Mouse (Mus musculus) heart, postnatal 0 days (tissue): ENCODE measurements around the gene Prkcq. TPM values are rescaled to one million over a fixed set of nuclear protein-coding genes. Genes with fewer than 3 reads are reported as not detected.

Experiments used
- ATAC-seq: fragments of 200-750 bp; cut with Nextera tagmentation; 2 replicates; pipeline ENCODE4 v1.8.0; 2017; ENCODE audit warnings: low read depth, moderate number of reproducible peaks, moderate library complexity; ENCODE audit not compliant: insufficient read depth
- DNase-seq: peaks from one replicate; pipeline ENCODE4 v3.0.0-alpha.2; 2016; ENCODE audit warnings: low spot score
- H3K27ac ChIP-seq: fragments of 300-500 bp; sonication (generic); 2 replicates; pipeline ENCODE4 v1.5.1; 2014; ENCODE audit warnings: low read depth, mild to moderate bottlenecking
- H3K27me3 ChIP-seq: fragments of 300-500 bp; sonication (generic); 2 replicates; pipeline ENCODE4 v1.6.1; 2014; ENCODE audit warnings: low read length, mixed read lengths; ENCODE audit not compliant: control insufficient read depth, insufficient read depth
- H3K36me3 ChIP-seq: fragments of 300-500 bp; sonication (generic); replicated peaks from 2 replicates; pipeline ENCODE4 v1.6.1; 2014; ENCODE audit warnings: low read length, mixed read lengths; ENCODE audit not compliant: control insufficient read depth, insufficient read depth
- H3K4me1 ChIP-seq: fragments of 300-500 bp; sonication (generic); 2 replicates; pipeline ENCODE4 v1.6.1; 2014; ENCODE audit warnings: antibody characterized with exemption; ENCODE audit not compliant: control insufficient read depth, insufficient read depth
- H3K4me2 ChIP-seq: fragments of 300-500 bp; sonication (generic); 2 replicates; pipeline ENCODE4 v1.6.1; 2014; ENCODE audit warnings: low read depth, mild to moderate bottlenecking, low read length, moderate library complexity
- H3K4me3 ChIP-seq: fragments of 300-500 bp; sonication (generic); 2 replicates; pipeline ENCODE4 v1.5.1; 2014; ENCODE audit warnings: low read depth, low read length
- H3K9ac ChIP-seq: fragments of 300-500 bp; sonication (generic); replicated peaks from 2 replicates; pipeline ENCODE4 v1.6.1; 2014; ENCODE audit warnings: low read depth, low read length, mixed read lengths
- H3K9me3 ChIP-seq: fragments of 300-500 bp; sonication (generic); replicated peaks from 2 replicates; pipeline ENCODE4 v1.6.1; 2016; ENCODE audit warnings: low read length; ENCODE audit not compliant: control insufficient read depth
- CTCF ChIP-seq: IDR thresholded peaks from 2 replicates; pipeline ENCODE4 v1.5.1; 2016; ENCODE audit warnings: antibody characterized with exemption, control low read depth, low read depth
- EP300 ChIP-seq: IDR thresholded peaks from 2 replicates; pipeline ENCODE4 v1.6.1; 2016; ENCODE audit warnings: antibody characterized with exemption, low read depth
- WGBS: fragments of 180-500 bp; shearing (Covaris S2); extraction: QIAGEN DNeasy Blood & Tissue Kit; methylation state at CpG from one replicate; pipeline ENCODE4 v1.1.7; 2014; 5-methylcytosine and 5-hydroxymethylcytosine counted together
- polyA plus RNA-seq: library from polyadenylated mRNA; unstranded; fragments of >200 nt; fragmentation: Nextera tagmentation; extraction: Ambion mirVana; gene quantifications from 2 replicates; pipeline ENCODE4 v1.2.1, GENCODE M21; 2015
- total RNA-seq: library from RNA; depleted of rRNA; stranded (reverse); fragments of >200 nt; gene quantifications from 2 replicates; pipeline ENCODE4 v1.2.3, GENCODE M21; 2014; ENCODE audit warnings: low replicate concordance

Prkcq gene
- total and polyA plus RNA-seq, 2 experiments from 2014 or later = 0.59 TPM; not detected in 1

DNA sequence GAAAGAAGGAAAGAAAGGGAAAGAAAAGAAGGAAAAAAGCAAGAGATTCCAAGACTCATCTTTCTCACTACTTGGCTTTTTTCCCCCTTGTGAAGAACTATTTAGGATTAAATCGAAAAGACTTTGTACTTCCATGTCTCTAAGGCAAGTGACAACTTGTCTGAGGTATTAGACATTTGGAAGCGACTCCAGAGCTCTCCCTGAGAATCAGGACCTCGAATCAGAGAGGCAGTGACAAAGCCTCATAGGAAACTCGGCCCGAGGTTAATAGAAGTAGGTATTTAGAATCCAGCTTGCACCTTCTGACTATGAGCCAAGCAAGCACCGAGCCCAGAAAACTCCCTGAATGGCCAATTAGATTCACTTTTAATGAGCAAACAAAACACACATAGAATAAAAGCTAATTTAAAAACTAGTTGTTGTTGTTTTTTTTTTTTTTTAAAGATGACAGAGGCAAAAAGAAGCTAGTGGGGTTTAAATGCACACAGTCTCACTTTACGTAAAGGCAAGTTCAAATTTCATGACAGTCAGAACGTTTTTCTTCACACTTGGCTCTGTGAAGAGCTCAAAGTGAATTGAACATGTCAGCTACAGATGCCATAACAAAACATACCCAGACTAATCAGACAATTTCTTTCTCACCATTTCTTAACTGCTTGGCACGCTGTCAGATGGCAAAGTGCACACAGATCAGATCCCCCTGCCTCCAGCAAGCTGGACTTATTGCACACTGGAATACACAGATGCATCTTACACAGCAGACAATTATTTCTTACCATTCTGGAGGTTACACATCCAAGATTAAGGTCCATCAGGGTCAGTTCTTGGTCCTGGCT is 119.9 kb downstream of the Prkcq start:
- Histone ChIP-seq H3K27ac (no peak overlapping the region), H3K4me2 (no peak overlapping the region), H3K36me3 (no peaks in the 10 kb centered on the region), H3K4me1 (no peaks in the 10 kb centered on the region), H3K27me3 (no peaks in the 10 kb centered on the region), H3K9me3 (no peaks in the 10 kb centered on the region), H3K9ac (no peak overlapping the region), H3K4me3 (no peak overlapping the region)
- no peak for ATAC-seq
- no peak for TF ChIP-seq EP300
- no peak for TF ChIP-seq CTCF
- DNase-seq = no peak
- 72% methylated on average over 9 of the region's 9 CpGs for WGBS

DNA sequence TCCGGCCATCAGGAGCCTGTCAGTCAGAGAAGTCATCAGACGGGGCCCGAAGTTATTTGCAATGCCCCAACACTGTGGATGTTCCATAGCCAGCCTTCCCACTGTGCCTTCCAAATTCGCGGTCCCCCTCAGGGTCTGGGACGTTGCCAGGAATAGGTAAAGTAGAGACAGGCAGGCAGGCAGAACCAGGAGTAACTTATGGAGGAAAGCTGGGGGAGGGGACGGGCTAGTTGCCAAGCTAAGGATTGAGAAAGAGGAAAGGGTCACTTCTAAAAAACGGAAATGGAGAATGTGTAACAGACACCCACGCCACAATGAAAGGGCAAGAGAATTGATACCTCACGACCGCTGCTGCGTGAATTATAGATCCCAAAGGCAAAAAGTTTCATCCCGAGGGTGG is 121.2 kb downstream of the Prkcq start:
- Histone ChIP-seq H3K4me3 (no peak overlapping the region), H3K9me3 (no peaks in the 10 kb centered on the region), H3K27me3 (no peaks in the 10 kb centered on the region), H3K4me1 (no peaks in the 10 kb centered on the region), H3K4me2 (no peak overlapping the region), H3K9ac (no peak overlapping the region), H3K27ac (no peak overlapping the region), H3K36me3 (no peaks in the 10 kb centered on the region)
- DNase-seq (no peak), ATAC-seq (no peak)
- 80% methylated on average over 13 of the region's 13 CpGs for WGBS
- TF ChIP-seq EP300 = no peak
- TF ChIP-seq CTCF = no peak

DNA sequence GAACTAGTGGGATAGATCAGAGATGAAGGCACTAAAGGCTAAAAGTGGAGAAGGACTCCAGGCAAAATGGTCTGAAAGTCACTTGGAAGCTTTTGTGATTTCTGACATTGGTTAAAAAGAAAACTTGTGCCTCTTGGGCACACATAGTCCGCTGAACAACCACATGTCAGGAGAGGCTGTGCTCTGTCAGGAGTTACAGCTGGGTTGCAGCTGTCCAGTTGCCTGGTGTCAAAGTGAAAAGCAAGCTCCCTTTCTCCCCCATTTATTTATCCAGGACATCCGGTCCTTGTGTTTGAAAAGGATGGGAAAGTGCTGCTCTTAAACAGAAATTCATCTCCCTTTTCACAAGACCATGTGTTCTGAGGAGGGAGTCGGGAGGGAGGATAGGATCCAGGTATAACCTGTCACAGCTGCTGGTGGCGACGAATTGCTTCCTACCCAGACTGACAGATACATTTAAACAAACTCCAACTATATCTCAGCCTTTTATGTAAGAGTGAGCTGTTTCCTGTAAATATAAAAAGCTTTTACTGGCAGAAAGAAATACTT is 122.8 kb downstream of the Prkcq start:
- TF ChIP-seq CTCF (no peak), EP300 (no peak)
- H3K4me1 ChIP-seq = no peaks in the 10 kb centered on the region
- ATAC-seq (no peak), DNase-seq (no peak)
- 58% methylated on average over 5 of the region's 5 CpGs for WGBS
- no peak overlapping the region for H3K4me2 ChIP-seq
- no peaks in the 10 kb centered on the region for H3K9me3 ChIP-seq
- no peak overlapping the region for H3K9ac ChIP-seq
- no peak overlapping the region for H3K4me3 ChIP-seq
- no peaks in the 10 kb centered on the region for H3K36me3 ChIP-seq
- no peaks in the 10 kb centered on the region for H3K27me3 ChIP-seq
- no peak overlapping the region for H3K27ac ChIP-seq

DNA sequence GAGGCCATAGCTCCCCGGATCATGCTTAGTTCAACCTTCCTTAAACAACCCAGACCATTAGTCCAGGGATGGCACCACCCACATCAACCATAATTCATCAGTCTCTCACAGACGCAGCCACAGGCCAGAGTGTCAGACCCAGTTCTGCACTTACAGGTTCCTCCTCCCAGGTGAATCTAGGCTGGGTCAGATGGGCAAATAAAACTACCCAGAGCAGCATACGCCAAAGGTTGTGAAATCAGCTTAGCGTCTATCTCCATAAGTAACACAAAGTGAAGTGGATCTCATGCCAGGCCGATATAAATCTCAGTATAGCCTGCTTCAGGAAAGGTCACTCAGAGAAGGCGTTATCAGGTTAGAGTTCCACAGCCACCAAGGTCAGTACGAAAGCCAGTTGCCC is 126.9 kb downstream of the Prkcq start:
- no peak overlapping the region for H3K9ac ChIP-seq
- no peak overlapping the region for H3K27ac ChIP-seq
- H3K27me3 ChIP-seq = no peaks in the 10 kb centered on the region
- 74% methylated on average over 7 of the region's 7 CpGs for WGBS
- H3K36me3 ChIP-seq = no peaks in the 10 kb centered on the region
- no peak overlapping the region for H3K4me2 ChIP-seq
- no peaks in the 10 kb centered on the region for H3K9me3 ChIP-seq
- no peak overlapping the region for H3K4me3 ChIP-seq
- H3K4me1 ChIP-seq = no peaks in the 10 kb centered on the region
- ATAC-seq (no peak), DNase-seq (no peak)
- no peak for TF ChIP-seq EP300
- TF ChIP-seq CTCF = no peak

DNA sequence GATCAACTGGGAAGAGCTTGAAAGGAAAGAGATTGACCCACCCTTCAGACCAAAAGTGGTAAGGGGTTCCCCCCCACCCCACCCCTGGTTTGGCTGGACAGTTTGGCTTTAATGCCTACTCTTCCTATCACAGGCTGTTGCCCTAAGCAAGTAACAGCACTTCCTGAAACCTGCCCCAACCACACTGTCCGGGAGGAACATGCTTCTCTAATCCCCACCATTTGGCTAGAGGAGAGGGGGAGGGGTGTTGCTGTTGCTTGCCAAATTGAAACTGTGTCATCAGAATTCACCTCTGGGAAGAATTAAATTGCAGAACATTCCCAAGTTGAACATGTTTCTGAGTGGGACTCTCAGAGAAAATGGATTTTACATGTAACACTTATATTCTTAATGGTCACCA is 127.5 kb downstream of the Prkcq start:
- no peak overlapping the region for H3K9ac ChIP-seq
- no peak for DNase-seq
- no peak overlapping the region for H3K4me3 ChIP-seq
- no peaks in the 10 kb centered on the region for H3K4me1 ChIP-seq
- no peaks in the 10 kb centered on the region for H3K9me3 ChIP-seq
- H3K36me3 ChIP-seq = no peaks in the 10 kb centered on the region
- ATAC-seq = no peak
- H3K27me3 ChIP-seq = no peaks in the 10 kb centered on the region
- WGBS = 24% methylated on average over 1 of the region's 1 CpGs
- H3K27ac ChIP-seq = no peak overlapping the region
- TF ChIP-seq EP300 (no peak), CTCF (no peak)
- no peak overlapping the region for H3K4me2 ChIP-seq
